Mouse (Mus musculus) layer of hippocampus, adult 9-11 months (tissue): ENCODE measurements around the gene Lrp2.

ENCODE experiments used
- DNase-seq: peaks from one replicate; pipeline ENCODE4 v3.0.0; 2022

Gene Lrp2

GRCm38 (mm10) chr2:69493130-69493529 is 92.7 kb downstream of the Lrp2 start:
- no peak for DNase-seq

GRCm38 (mm10) chr2:69480965-69481364 is 104.9 kb downstream of the Lrp2 start:
- DNase-seq = no peak

- DNase-seq = no peak
These were observed 106.0 kb downstream of the Lrp2 start for GRCm38 (mm10) chr2:69479859-69480258.

GRCm38 (mm10) chr2:69476901-69477300 is 109.0 kb downstream of the Lrp2 start:
- DNase-seq = peak; percentile 78

- DNase-seq = no peak
These were observed 110.7 kb downstream of the Lrp2 start for GRCm38 (mm10) chr2:69475177-69475576.

GRCm38 (mm10) chr2:69471837-69472236 is 114.0 kb downstream of the Lrp2 start:
- DNase-seq = no peak

- no peak for DNase-seq
These were observed 122.3 kb downstream of the Lrp2 start for GRCm38 (mm10) chr2:69463609-69464008.

- no peak for DNase-seq
These were observed 126.4 kb downstream of the Lrp2 start for GRCm38 (mm10) chr2:69459481-69459880.

GRCm38 (mm10) chr2:69451128-69451527 is 134.7 kb downstream of the Lrp2 start:
- no peak for DNase-seq

GRCm38 (mm10) chr2:69448581-69448980 is 137.3 kb downstream of the Lrp2 start:
- DNase-seq = no peak

GRCm38 (mm10) chr2:69445896-69446472 is 139.9 kb downstream of the Lrp2 start:
- peak; percentile 20 for DNase-seq

GRCm38 (mm10) chr2:69441656-69442055 is 144.2 kb downstream of the Lrp2 start:
- no peak for DNase-seq

GRCm38 (mm10) chr2:69428116-69428515 is 157.7 kb downstream of the Lrp2 start:
- DNase-seq = peak; percentile 26

- DNase-seq = no peak
These were observed 158.7 kb downstream of the Lrp2 start for GRCm38 (mm10) chr2:69427141-69427540.

GRCm38 (mm10) chr2:69426081-69426480 is 159.8 kb downstream of the Lrp2 start:
- DNase-seq = no peak

- no peak for DNase-seq
These were observed 161.0 kb downstream of the Lrp2 start for GRCm38 (mm10) chr2:69424829-69425228.

- no peak for DNase-seq
These were observed 167.5 kb downstream of the Lrp2 start for GRCm38 (mm10) chr2:69418294-69418881.

- DNase-seq = no peak
These were observed 170.8 kb downstream of the Lrp2 start for GRCm38 (mm10) chr2:69415070-69415469.

- DNase-seq = no peak
These were observed 171.3 kb downstream of the Lrp2 start for GRCm38 (mm10) chr2:69414539-69414938.

- DNase-seq = no peak
These were observed 180.2 kb downstream of the Lrp2 start for GRCm38 (mm10) chr2:69405692-69406091.

GRCm38 (mm10) chr2:69402309-69402708 is 183.6 kb downstream of the Lrp2 start:
- DNase-seq = peak; percentile 10

- DNase-seq = no peak
These were observed 184.0 kb downstream of the Lrp2 start for GRCm38 (mm10) chr2:69401891-69402290.

GRCm38 (mm10) chr2:69400866-69401604 is 184.8 kb downstream of the Lrp2 start:
- no peak for DNase-seq

- no peak for DNase-seq
These were observed 189.0 kb downstream of the Lrp2 start for GRCm38 (mm10) chr2:69396760-69397435.
